Mouse (Mus musculus): ENCODE data around the gene Spata5. TPM values are rescaled to one million over a fixed set of nuclear protein-coding genes. Genes with fewer than 3 reads are reported as not detected.
"Not testable (repeated sequence)": the region's sequence is repeated elsewhere in the genome, so short reads cannot be mapped to it uniquely, and the experiment has no call there.

Gene Spata5
- polyA plus RNA-seq, 1 experiment from 2014 or later, result 26.2 TPM

DNA sequence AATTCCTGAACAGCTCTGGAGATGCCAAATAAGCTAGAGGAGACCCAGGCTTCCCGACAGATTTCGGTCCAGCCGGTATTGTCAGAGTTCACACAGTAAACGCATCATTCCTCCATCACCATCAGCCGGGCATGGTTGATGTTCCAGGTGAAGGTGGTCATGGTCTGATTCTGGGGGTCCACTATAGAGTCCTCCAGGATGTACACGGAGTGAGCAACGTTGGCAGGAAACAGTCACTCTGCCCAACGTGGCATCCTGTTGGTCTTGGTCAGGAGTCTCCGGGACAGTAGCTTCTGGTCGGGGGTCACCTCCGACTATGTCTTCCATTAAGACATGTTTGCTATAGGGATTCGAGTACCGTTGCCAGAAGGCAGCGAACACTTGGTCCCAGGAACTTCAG, 179.9 kb downstream of the Spata5 start:
- not testable (repeated sequence) for H3K9me3 ChIP-seq (ENCODE audit: control insufficient read depth, low read length); H3K4me2 ChIP-seq (ENCODE audit: low read depth, low read length); H3K36me3 ChIP-seq (ENCODE audit: control insufficient read depth, insufficient read depth, low read length); H3K4me1 ChIP-seq (ENCODE audit: control insufficient read depth, insufficient read depth, low read length); ATAC-seq; H3K9ac ChIP-seq (ENCODE audit: low read depth, low read length); H3K4me3 ChIP-seq (ENCODE audit: low read length); H3K27ac ChIP-seq (ENCODE audit: low read length); H3K27me3 ChIP-seq (replicated peaks; ENCODE audit: control insufficient read depth, insufficient read depth, low read length)
- WGBS, result 93% methylated on average over 14 of the region's 14 CpGs

DNA sequence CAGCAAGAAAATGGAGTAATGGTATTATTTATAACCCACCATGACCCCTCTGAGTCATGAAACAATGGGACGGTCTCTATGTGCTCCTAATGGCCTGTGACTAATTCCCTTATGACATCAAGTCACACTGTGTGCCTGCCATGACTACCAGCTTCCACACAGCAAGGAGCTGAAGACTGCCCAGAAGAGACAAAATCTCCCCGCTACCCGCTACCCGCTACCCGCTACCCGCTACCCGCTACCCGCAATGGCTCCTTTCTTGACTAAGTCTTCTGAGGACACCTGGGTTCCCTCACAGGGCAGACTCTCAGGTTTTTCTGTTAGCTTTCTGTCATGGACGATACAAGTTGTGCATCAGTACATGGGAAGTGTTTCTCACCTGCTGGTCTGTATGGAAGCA, 182.7 kb downstream of the Spata5 start:
- WGBS, result 95% methylated on average over 9 of the region's 9 CpGs
- Histone ChIP-seq H3K9me3 (ENCODE audit: control insufficient read depth, low read length) (no peaks in the 10 kb centered on the region), H3K4me1 (ENCODE audit: control insufficient read depth, insufficient read depth, low read length) (peaks cover 3% of the 10 kb centered on the region; the same call in 1 of the 2 replicates), H3K36me3 (ENCODE audit: control insufficient read depth, insufficient read depth, low read length) (no peaks in the 10 kb centered on the region), H3K27me3 (replicated peaks; ENCODE audit: control insufficient read depth, insufficient read depth, low read length) (no peaks in the 10 kb centered on the region), H3K9ac (ENCODE audit: low read depth, low read length) (no peak overlapping the region), H3K4me2 (ENCODE audit: low read depth, low read length) (no peak overlapping the region), H3K27ac (ENCODE audit: low read length) (no peak overlapping the region), H3K4me3 (ENCODE audit: low read length) (no peak overlapping the region)
- no peak for ATAC-seq

DNA sequence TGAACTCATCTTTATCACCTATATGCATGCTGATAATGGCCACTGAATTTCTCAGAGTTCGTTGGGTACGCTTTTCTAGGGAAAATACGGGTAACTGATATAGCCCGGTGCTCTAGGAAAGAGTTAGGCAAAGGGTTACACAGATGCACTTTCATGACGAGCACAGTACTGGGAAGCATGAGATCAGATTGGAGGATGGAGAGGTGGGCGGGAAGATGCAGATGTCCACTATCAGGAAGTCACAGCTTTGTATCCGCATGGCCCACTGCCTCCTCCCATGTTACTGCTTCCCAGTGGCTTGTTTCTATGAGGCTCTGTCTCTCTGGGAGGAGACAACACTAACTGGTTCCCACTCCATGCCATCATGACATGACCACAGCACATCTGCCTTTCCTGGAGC, 183.2 kb downstream of the Spata5 start:
- no peak overlapping the region for H3K4me3 ChIP-seq (ENCODE audit: low read length)
- 80% methylated on average over 7 of the region's 7 CpGs for WGBS
- no peak overlapping the region for H3K27ac ChIP-seq (ENCODE audit: low read length)
- no peaks in the 10 kb centered on the region for H3K36me3 ChIP-seq (ENCODE audit: control insufficient read depth, insufficient read depth, low read length)
- H3K27me3 ChIP-seq (replicated peaks; ENCODE audit: control insufficient read depth, insufficient read depth, low read length), result no peaks in the 10 kb centered on the region
- H3K4me2 ChIP-seq (ENCODE audit: low read depth, low read length), result no peak overlapping the region
- H3K9me3 ChIP-seq (ENCODE audit: control insufficient read depth, low read length), result no peaks in the 10 kb centered on the region
- no peak for ATAC-seq
- H3K9ac ChIP-seq (ENCODE audit: low read depth, low read length), result no peak overlapping the region
- H3K4me1 ChIP-seq (ENCODE audit: control insufficient read depth, insufficient read depth, low read length), result peaks cover 3% of the 10 kb centered on the region; the same call in 1 of the 2 replicates

DNA sequence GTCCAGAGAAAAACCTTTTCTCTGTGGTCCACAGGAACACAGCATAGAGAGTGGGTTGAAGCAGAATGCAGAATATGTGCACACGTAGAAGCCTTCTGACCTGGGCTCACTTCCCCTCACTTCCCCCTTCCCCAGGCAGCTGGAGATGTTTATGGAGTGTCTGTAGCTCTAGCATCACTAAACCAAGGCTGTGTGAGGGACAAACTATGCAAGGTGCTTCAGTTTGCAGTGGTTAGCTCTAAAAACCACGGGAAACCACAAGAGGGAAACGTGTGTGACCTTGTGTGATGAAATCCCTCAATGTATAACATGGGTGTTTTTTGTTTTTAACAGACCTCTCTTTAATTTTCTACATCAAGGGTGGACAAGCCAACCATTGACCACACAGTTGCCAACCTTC, 183.8 kb downstream of the Spata5 start:
- H3K4me2 ChIP-seq (ENCODE audit: low read depth, low read length), result no peak overlapping the region
- H3K27ac ChIP-seq (ENCODE audit: low read length), result no peak overlapping the region
- no peak overlapping the region for H3K9ac ChIP-seq (ENCODE audit: low read depth, low read length)
- no peak for ATAC-seq
- 85% methylated on average over 3 of the region's 3 CpGs for WGBS
- no peaks in the 10 kb centered on the region for H3K36me3 ChIP-seq (ENCODE audit: control insufficient read depth, insufficient read depth, low read length)
- H3K27me3 ChIP-seq (replicated peaks; ENCODE audit: control insufficient read depth, insufficient read depth, low read length), result no peaks in the 10 kb centered on the region
- no peak overlapping the region for H3K4me3 ChIP-seq (ENCODE audit: low read length)
- H3K4me1 ChIP-seq (ENCODE audit: control insufficient read depth, insufficient read depth, low read length), result peaks cover 3% of the 10 kb centered on the region; the same call in 1 of the 2 replicates
- H3K9me3 ChIP-seq (ENCODE audit: control insufficient read depth, low read length), result no peaks in the 10 kb centered on the region

DNA sequence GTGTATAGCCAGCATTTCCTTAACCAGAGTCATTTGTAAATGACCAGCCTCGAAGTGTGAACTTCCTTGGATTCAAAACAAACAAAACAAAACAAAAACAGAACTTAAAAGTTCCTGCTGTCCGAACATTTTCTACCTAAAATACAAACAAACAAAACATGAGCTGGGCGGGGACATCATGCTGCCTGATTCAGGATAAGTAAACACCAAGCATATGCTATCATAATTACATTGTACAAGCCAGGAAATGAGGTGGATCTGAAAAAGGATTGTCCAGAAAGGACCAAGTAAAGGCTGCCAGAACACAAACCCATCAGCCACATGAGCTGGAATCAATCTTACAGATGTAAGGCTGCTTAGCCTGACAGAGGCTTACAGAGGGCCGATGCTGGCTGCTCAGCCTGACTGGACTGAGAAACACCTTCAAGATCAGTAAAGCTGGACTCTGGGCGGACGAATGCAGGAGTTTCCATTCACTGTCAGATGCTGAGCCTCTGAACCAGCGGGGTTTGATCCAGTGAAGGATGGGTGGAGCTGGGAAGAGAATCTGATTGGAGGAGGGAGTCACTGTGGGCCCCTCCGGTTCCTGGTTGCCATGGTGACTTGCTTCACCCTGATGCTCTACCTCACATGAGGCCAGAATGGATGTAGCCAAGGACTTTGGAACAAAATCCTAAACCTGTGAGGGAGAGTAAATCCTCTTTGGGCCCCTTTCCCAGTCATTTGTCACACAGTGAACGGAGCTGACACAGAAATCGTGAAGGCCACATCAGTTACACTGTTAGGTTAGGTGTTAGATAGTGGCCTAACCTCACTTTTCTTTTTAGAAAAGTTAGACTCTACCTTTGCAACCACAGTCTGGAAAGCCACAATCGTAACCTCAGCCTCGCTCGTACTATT, 185.5 kb downstream of the Spata5 start:
- H3K4me2 ChIP-seq (ENCODE audit: low read depth, low read length), result no peak overlapping the region
- H3K4me3 ChIP-seq (ENCODE audit: low read length), result no peak overlapping the region
- H3K27ac ChIP-seq (ENCODE audit: low read length), result peak overlapping the region; percentile 33; the same call in 1 of the 2 replicates
- no peaks in the 10 kb centered on the region for H3K9me3 ChIP-seq (ENCODE audit: control insufficient read depth, low read length)
- H3K27me3 ChIP-seq (replicated peaks; ENCODE audit: control insufficient read depth, insufficient read depth, low read length), result no peaks in the 10 kb centered on the region
- no peak overlapping the region for H3K9ac ChIP-seq (ENCODE audit: low read depth, low read length)
- ATAC-seq, result no peak; the same call in none of the 2 replicates
- H3K4me1 ChIP-seq (ENCODE audit: control insufficient read depth, insufficient read depth, low read length), result peaks cover 3% of the 10 kb centered on the region; the same call in 1 of the 2 replicates
- WGBS, result 59% methylated on average over 13 of the region's 13 CpGs
- H3K36me3 ChIP-seq (ENCODE audit: control insufficient read depth, insufficient read depth, low read length), result no peaks in the 10 kb centered on the region

DNA sequence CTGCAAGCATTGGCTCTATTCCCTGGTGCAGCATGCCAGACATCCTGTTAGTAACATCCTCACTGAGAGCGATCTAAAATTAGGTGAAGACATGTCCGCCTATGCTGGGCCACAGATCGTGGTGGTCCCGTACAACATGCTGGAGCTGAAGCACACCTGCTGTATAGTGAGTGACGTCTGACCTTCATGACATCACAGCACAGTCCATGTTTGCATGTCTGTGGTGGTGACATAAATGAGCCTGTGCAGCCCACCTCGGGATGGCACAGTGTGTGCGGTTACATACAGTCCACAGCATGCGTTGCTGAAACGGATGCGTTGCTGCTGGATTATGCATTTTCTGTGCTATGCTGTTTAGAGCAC, 186.2 kb downstream of the Spata5 start:
- Histone ChIP-seq H3K4me1 (ENCODE audit: control insufficient read depth, insufficient read depth, low read length) (peaks cover 3% of the 10 kb centered on the region; the same call in 1 of the 2 replicates), H3K27me3 (replicated peaks; ENCODE audit: control insufficient read depth, insufficient read depth, low read length) (no peaks in the 10 kb centered on the region), H3K4me2 (ENCODE audit: low read depth, low read length) (no peak overlapping the region), H3K9ac (ENCODE audit: low read depth, low read length) (no peak overlapping the region), H3K4me3 (ENCODE audit: low read length) (no peak overlapping the region), H3K27ac (ENCODE audit: low read length) (no peak overlapping the region), H3K9me3 (ENCODE audit: control insufficient read depth, low read length) (no peaks in the 10 kb centered on the region), H3K36me3 (ENCODE audit: control insufficient read depth, insufficient read depth, low read length) (no peaks in the 10 kb centered on the region)
- ATAC-seq, result no peak
- 83% methylated on average over 10 of the region's 10 CpGs for WGBS

DNA sequence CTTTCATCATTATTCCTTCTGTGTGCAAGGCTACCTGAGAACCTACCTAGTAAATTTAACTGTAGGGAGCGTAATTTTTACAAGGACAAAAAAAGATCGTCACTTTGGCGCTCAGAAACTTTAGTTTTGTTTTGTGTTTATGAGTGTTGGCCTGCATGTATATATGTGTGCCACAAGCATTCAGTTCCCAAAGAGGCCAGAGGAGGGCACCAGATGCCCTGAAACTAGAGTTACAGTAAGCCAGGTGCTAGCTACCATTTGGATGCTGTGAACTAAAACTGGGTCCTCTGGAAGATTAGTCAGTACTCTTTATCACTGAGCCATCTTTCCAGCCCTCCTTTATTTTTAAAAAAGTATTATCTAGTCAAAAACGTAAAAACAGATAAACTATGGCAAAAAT, 189.2 kb downstream of the Spata5 start:
- H3K9me3 ChIP-seq (ENCODE audit: control insufficient read depth, low read length), result no peaks in the 10 kb centered on the region
- H3K27ac ChIP-seq (ENCODE audit: low read length), result no peak overlapping the region
- no peaks in the 10 kb centered on the region for H3K36me3 ChIP-seq (ENCODE audit: control insufficient read depth, insufficient read depth, low read length)
- peaks cover 3% of the 10 kb centered on the region; the same call in 1 of the 2 replicates for H3K4me1 ChIP-seq (ENCODE audit: control insufficient read depth, insufficient read depth, low read length)
- H3K27me3 ChIP-seq (replicated peaks; ENCODE audit: control insufficient read depth, insufficient read depth, low read length), result no peaks in the 10 kb centered on the region
- no peak for ATAC-seq
- no peak overlapping the region for H3K9ac ChIP-seq (ENCODE audit: low read depth, low read length)
- no peak overlapping the region for H3K4me2 ChIP-seq (ENCODE audit: low read depth, low read length)
- 89% methylated on average over 4 of the region's 4 CpGs for WGBS
- H3K4me3 ChIP-seq (ENCODE audit: low read length), result no peak overlapping the region

DNA sequence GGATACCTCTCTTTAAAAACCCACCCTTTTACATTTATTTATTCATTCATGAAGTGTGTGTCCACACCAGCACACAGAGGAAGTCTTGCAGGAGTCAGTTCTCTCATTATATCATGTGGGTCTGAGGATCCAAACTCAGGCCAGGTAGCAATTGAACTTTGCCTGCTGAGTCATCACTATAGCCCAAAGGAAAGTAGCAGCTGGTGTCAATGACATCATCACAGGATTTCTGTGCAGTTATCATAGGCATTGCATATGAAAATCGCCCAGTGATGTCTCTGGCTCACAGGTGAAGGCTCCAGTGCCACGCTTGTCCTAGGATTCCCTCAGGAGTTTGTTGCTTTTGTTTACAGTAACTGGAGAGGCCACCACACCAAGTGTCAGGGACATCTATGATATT, 191.0 kb downstream of the Spata5 start:
- Histone ChIP-seq H3K27me3 (replicated peaks; ENCODE audit: control insufficient read depth, insufficient read depth, low read length) (no peaks in the 10 kb centered on the region), H3K36me3 (ENCODE audit: control insufficient read depth, insufficient read depth, low read length) (no peaks in the 10 kb centered on the region), H3K27ac (ENCODE audit: low read length) (no peak overlapping the region), H3K4me2 (ENCODE audit: low read depth, low read length) (no peak overlapping the region), H3K4me1 (ENCODE audit: control insufficient read depth, insufficient read depth, low read length) (no peaks in the 10 kb centered on the region), H3K4me3 (ENCODE audit: low read length) (no peak overlapping the region), H3K9me3 (ENCODE audit: control insufficient read depth, low read length) (no peaks in the 10 kb centered on the region), H3K9ac (ENCODE audit: low read depth, low read length) (no peak overlapping the region)
- WGBS, result 88% methylated on average over 2 of the region's 2 CpGs
- no peak for ATAC-seq

DNA sequence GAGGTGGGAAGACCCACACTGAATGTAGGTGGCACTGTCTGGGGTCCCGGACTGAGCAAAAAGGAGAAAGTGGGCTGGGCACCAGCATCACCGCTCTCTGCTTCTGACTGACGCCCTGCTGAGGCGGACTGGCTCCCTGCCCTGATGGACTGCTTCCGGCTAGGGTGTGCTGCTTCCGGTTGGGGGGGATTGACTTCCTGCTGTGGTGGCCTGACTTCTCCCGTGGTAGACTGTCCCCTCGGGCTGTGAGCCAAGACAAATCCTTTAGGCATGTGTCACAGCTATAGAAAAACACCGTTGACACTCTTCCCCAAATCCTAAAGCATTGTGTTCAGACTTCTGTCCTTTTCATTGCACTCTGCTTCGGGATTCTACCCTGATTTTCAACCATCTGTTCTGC, 194.0 kb downstream of the Spata5 start:
- Histone ChIP-seq H3K27me3 (replicated peaks; ENCODE audit: control insufficient read depth, insufficient read depth, low read length) (no peaks in the 10 kb centered on the region), H3K9me3 (ENCODE audit: control insufficient read depth, low read length) (no peaks in the 10 kb centered on the region), H3K4me2 (ENCODE audit: low read depth, low read length) (no peak overlapping the region), H3K27ac (ENCODE audit: low read length) (no peak overlapping the region), H3K4me3 (ENCODE audit: low read length) (no peak overlapping the region), H3K9ac (ENCODE audit: low read depth, low read length) (no peak overlapping the region), H3K4me1 (ENCODE audit: control insufficient read depth, insufficient read depth, low read length) (no peaks in the 10 kb centered on the region), H3K36me3 (ENCODE audit: control insufficient read depth, insufficient read depth, low read length) (no peaks in the 10 kb centered on the region)
- WGBS, result 65% methylated on average over 10 of the region's 10 CpGs
- no peak for ATAC-seq

Data from intestine, embryonic 16.5 days (tissue).